Mouse (Mus musculus) cerebellum, postnatal 25 days (tissue): ENCODE data around the gene Sh3bp4.

Source experiments
- DNase-seq, 2 experiments: peaks; one replicate each; pipeline ENCODE4 v3.0.0; 2021; ENCODE audit warnings: mixed read lengths in 2 of 2

The Sh3bp4 gene

GRCm38 (mm10) chr1:89070103-89070700 is at the start of gene Sh3bp4:
TSS of gene Sh3bp4 (plus strand) at chr1:89070415.
- peak; percentile 88 to 94 for DNase-seq

GRCm38 (mm10) chr1:89022997-89023396 is 47.2 kb upstream of the Sh3bp4 start:
- DNase-seq: no peak

GRCm38 (mm10) chr1:89024696-89025612 is 45.3 kb upstream of the Sh3bp4 start:
- DNase-seq: no peak

GRCm38 (mm10) chr1:89026040-89026439 is 44.2 kb upstream of the Sh3bp4 start:
- no peak for DNase-seq

- no peak for DNase-seq
Measured at GRCm38 (mm10) chr1:89029136-89029927, 40.9 kb upstream of the Sh3bp4 start.

GRCm38 (mm10) chr1:89033661-89034060 is 36.6 kb upstream of the Sh3bp4 start:
- DNase-seq: no peak

GRCm38 (mm10) chr1:89034061-89034460 is 36.2 kb upstream of the Sh3bp4 start:
- DNase-seq: no peak

GRCm38 (mm10) chr1:89035115-89035514 is 35.1 kb upstream of the Sh3bp4 start:
- DNase-seq: no peak

- no peak for DNase-seq
Measured at GRCm38 (mm10) chr1:89039836-89040235, 30.4 kb upstream of the Sh3bp4 start.

GRCm38 (mm10) chr1:89041290-89041689 is 28.9 kb upstream of the Sh3bp4 start:
- DNase-seq: no peak

GRCm38 (mm10) chr1:89042081-89042480 is 28.1 kb upstream of the Sh3bp4 start:
- DNase-seq: no peak

- DNase-seq: no peak
Measured at GRCm38 (mm10) chr1:89042956-89043355, 27.3 kb upstream of the Sh3bp4 start.

GRCm38 (mm10) chr1:89045403-89045802 is 24.8 kb upstream of the Sh3bp4 start:
- no peak for DNase-seq

GRCm38 (mm10) chr1:89049506-89049905 is 20.7 kb upstream of the Sh3bp4 start:
- no peak for DNase-seq

- DNase-seq: no peak
Measured at GRCm38 (mm10) chr1:89056175-89056574, 14.0 kb upstream of the Sh3bp4 start.

GRCm38 (mm10) chr1:89057430-89057829 is 12.8 kb upstream of the Sh3bp4 start:
- DNase-seq: no peak

GRCm38 (mm10) chr1:89058011-89058410 is 12.2 kb upstream of the Sh3bp4 start:
- no peak for DNase-seq

GRCm38 (mm10) chr1:89062977-89063376 is 7.2 kb upstream of the Sh3bp4 start:
- no peak for DNase-seq

- no peak for DNase-seq
Measured at GRCm38 (mm10) chr1:89063800-89064199, 6.4 kb upstream of the Sh3bp4 start.

GRCm38 (mm10) chr1:89068812-89069211 is 1.4 kb upstream of the Sh3bp4 start:
- no peak for DNase-seq

GRCm38 (mm10) chr1:89069479-89070102 is 624 bp upstream of the Sh3bp4 start:
- DNase-seq: peak in 1 of 2 experiments; percentile 33

GRCm38 (mm10) chr1:89070871-89071361 is 701 bp downstream of the Sh3bp4 start:
- DNase-seq: peak; percentile 34 to 50
